Mouse (Mus musculus) embryonic facial prominence, embryonic 10.5 days (tissue): ENCODE data around the gene Ptk7. TPM values are rescaled to one million over a fixed set of nuclear protein-coding genes. Genes with fewer than 3 reads are reported as not detected.

Experiments
- DNase-seq: peaks from one replicate; pipeline ENCODE4 v3.0.0-alpha.2; 2017; ENCODE audit warnings: low spot score
- H3K27ac ChIP-seq: fragments of 300-500 bp; sonication (generic); replicated peaks from 2 replicates; pipeline ENCODE4 v1.5.1; 2016; ENCODE audit warnings: mild to moderate bottlenecking
- H3K27me3 ChIP-seq: fragments of 300-500 bp; sonication (generic); replicated peaks from 2 replicates; pipeline ENCODE4 v1.6.1; 2016; ENCODE audit warnings: low read depth, mild to moderate bottlenecking; ENCODE audit not compliant: poor library complexity, severe bottlenecking
- H3K36me3 ChIP-seq: fragments of 300-500 bp; sonication (generic); replicated peaks from 2 replicates; pipeline ENCODE4 v1.6.1; 2016; ENCODE audit warnings: mild to moderate bottlenecking, moderate library complexity
- H3K4me1 ChIP-seq: fragments of 300-500 bp; sonication (generic); 2 replicates; pipeline ENCODE4 v1.6.1; 2016
- H3K4me3 ChIP-seq: fragments of 300-500 bp; sonication (generic); 2 replicates; pipeline ENCODE4 v1.5.1; 2016; ENCODE audit warnings: mild to moderate bottlenecking, moderate library complexity
- H3K9me3 ChIP-seq: fragments of 300-500 bp; sonication (generic); 2 replicates; pipeline ENCODE4 v1.6.1; 2016; ENCODE audit warnings: mild to moderate bottlenecking
- WGBS: fragments of 180-500 bp; shearing (Covaris S2); methylation state at CpG from one replicate; pipeline ENCODE4 v1.1.7; 2016; 5-methylcytosine and 5-hydroxymethylcytosine counted together
- microRNA-seq: library from miRNA; unstranded; fragments of <30 nt; microRNA quantifications from one replicate; pipeline ENCODE4, GENCODE M21; 2017
- polyA plus RNA-seq: library from polyadenylated mRNA; unstranded; fragments of >200 nt; fragmentation: Nextera tagmentation; extraction: Ambion mirVana; gene quantifications from 2 replicates; pipeline ENCODE4 v1.2.1, GENCODE M21; 2016

Gene Ptk7
- polyA plus RNA-seq, 1 experiment from 2014 or later = 92.5 TPM

- DNase-seq = no peak
- Histone ChIP-seq H3K4me1 (peaks cover 39% of the 10 kb centered on the region), H3K27me3 (peaks cover 48% of the 10 kb centered on the region), H3K27ac (no peak overlapping the region), H3K36me3 (no peaks in the 10 kb centered on the region), H3K9me3 (no peaks in the 10 kb centered on the region), H3K4me3 (peak overlapping the region; percentile 8; the same call in 1 of the 2 replicates)
- WGBS = 35% methylated on average over 24 of the region's 24 CpGs
Observed at GRCm38 (mm10) chr17:46521963-46522668, 107.2 kb downstream of the Ptk7 start.

- Histone ChIP-seq H3K4me1 (peaks cover 35% of the 10 kb centered on the region), H3K4me3 (peak overlapping the region; percentile 46), H3K9me3 (no peaks in the 10 kb centered on the region), H3K36me3 (no peaks in the 10 kb centered on the region), H3K27me3 (peaks cover 48% of the 10 kb centered on the region), H3K27ac (0 out of 2 replicates have a peak overlapping the region, but pooled peaks have one; percentile 63)
- DNase-seq = no peak
- 77% methylated on average over 9 of the region's 9 CpGs for WGBS
Observed at GRCm38 (mm10) chr17:46521174-46521573, 108.1 kb downstream of the Ptk7 start.

GRCm38 (mm10) chr17:46520385-46520979, 108.8 kb downstream of the Ptk7 start:
- WGBS = 46% methylated on average over 25 of the region's 25 CpGs
- peak; percentile 47 for DNase-seq
- Histone ChIP-seq H3K27me3 (peaks cover 48% of the 10 kb centered on the region), H3K4me1 (peaks cover 29% of the 10 kb centered on the region), H3K27ac (peak overlapping the region; percentile 63), H3K9me3 (no peaks in the 10 kb centered on the region), H3K36me3 (no peaks in the 10 kb centered on the region), H3K4me3 (peak overlapping the region; percentile 46)

- Histone ChIP-seq H3K4me3 (peak overlapping the region; percentile 46), H3K27ac (peak overlapping the region; percentile 63)
- WGBS = 47% methylated on average over 10 of the region's 10 CpGs
Observed at GRCm38 (mm10) chr17:46519971-46520370, 109.3 kb downstream of the Ptk7 start.

More at GRCm38 (mm10) chr17:46519971-46520370, 109.3 kb downstream of the Ptk7 start:
- H3K36me3 ChIP-seq = no peaks in the 10 kb centered on the region
- H3K9me3 ChIP-seq = no peaks in the 10 kb centered on the region
- H3K27me3 ChIP-seq = peaks cover 48% of the 10 kb centered on the region
- no peak for DNase-seq
- peaks cover 29% of the 10 kb centered on the region for H3K4me1 ChIP-seq

Small RNA genes within 50 kb of the gene (microRNA-seq; reads per million reads assigned to microRNA genes)
- gene Mir6976 = not detected

Other genes with a start within 250 kb of the Ptk7 start
- 10.5 and 12.6 TPM in 2 replicates for gene Zfp318, start 245.8 kb downstream of the Ptk7 start, polyA plus RNA-seq
- 0.77 TPM in 1 of 2 replicates, not detected in the other for gene Crip3, start 200.6 kb downstream of the Ptk7 start, polyA plus RNA-seq
- gene Slc22a7, start 191.0 kb downstream of the Ptk7 start, polyA plus RNA-seq = not detected in 2 replicates
- 0.67 and 0.80 TPM in 2 replicates for gene Ttbk1, start 141.8 kb downstream of the Ptk7 start, polyA plus RNA-seq
- gene Dnph1, start 132.8 kb downstream of the Ptk7 start, polyA plus RNA-seq = 79.9 and 81.6 TPM in 2 replicates
- gene Cul9, start 83.1 kb downstream of the Ptk7 start, polyA plus RNA-seq = 5.2 and 6.1 TPM in 2 replicates
- gene Srf, start 73.3 kb downstream of the Ptk7 start, polyA plus RNA-seq = 5.6 and 7.0 TPM in 2 replicates
- 29.0 and 32.0 TPM in 2 replicates for gene Klc4, start 16.5 kb upstream of the Ptk7 start, polyA plus RNA-seq
- gene Mrpl2, start 16.7 kb upstream of the Ptk7 start, polyA plus RNA-seq = 124 and 142 TPM in 2 replicates
- 44.3 and 46.9 TPM in 2 replicates for gene Cul7, start 20.8 kb upstream of the Ptk7 start, polyA plus RNA-seq
- gene Rrp36, start 44.8 kb upstream of the Ptk7 start, polyA plus RNA-seq = 61.4 and 68.9 TPM in 2 replicates
- 148 and 156 TPM in 2 replicates for gene Mea1, start 49.3 kb upstream of the Ptk7 start, polyA plus RNA-seq
- 148 and 151 TPM in 2 replicates for gene Klhdc3, start 51.4 kb upstream of the Ptk7 start, polyA plus RNA-seq
- 142 and 149 TPM in 2 replicates for gene Ppp2r5d, start 75.6 kb upstream of the Ptk7 start, polyA plus RNA-seq
- 22.3 and 22.9 TPM in 2 replicates for gene Pex6, start 82.0 kb upstream of the Ptk7 start, polyA plus RNA-seq
- 0.51 and 0.57 TPM in 2 replicates for gene Gnmt, start 99.7 kb upstream of the Ptk7 start, polyA plus RNA-seq
- gene Cnpy3, start 122.7 kb upstream of the Ptk7 start, polyA plus RNA-seq = 65.8 and 68.2 TPM in 2 replicates
- 0.62 and 1.6 TPM in 2 replicates for gene Ptcra, start 134.2 kb upstream of the Ptk7 start, polyA plus RNA-seq
- 44.8 TPM in 2 replicates for gene 2310039H08Rik, start 143.1 kb upstream of the Ptk7 start, polyA plus RNA-seq
- 222 and 236 TPM in 2 replicates for gene Rpl7l1, start 153.2 kb upstream of the Ptk7 start, polyA plus RNA-seq
- 3.0 and 4.4 TPM in 2 replicates for gene Bicral, start 229.0 kb upstream of the Ptk7 start, polyA plus RNA-seq